Mouse (Mus musculus) forebrain, embryonic 16.5 days (tissue): ENCODE results near the gene Gm20388. TPM values are rescaled to one million over a fixed set of nuclear protein-coding genes. Genes with fewer than 3 reads are reported as not detected.

Source experiments
- ATAC-seq: fragments of 200-750 bp; cut with Nextera tagmentation; 2 replicates; pipeline ENCODE4 v1.8.0; 2017; ENCODE audit warnings: mild to moderate bottlenecking, moderate library complexity
- H3K27ac ChIP-seq: fragments of 300-500 bp; sonication (generic); 2 replicates; pipeline ENCODE4 v1.5.1; 2014; ENCODE audit warnings: low read length, control low read depth
- H3K27me3 ChIP-seq: fragments of 300-500 bp; sonication (generic); replicated peaks from 2 replicates; pipeline ENCODE4 v1.6.1; 2014; ENCODE audit warnings: low read length; ENCODE audit not compliant: control insufficient read depth, insufficient read depth
- H3K36me3 ChIP-seq: fragments of 300-500 bp; sonication (generic); 2 replicates; pipeline ENCODE4 v1.6.1; 2014; ENCODE audit not compliant: control insufficient read depth, insufficient read depth
- H3K4me1 ChIP-seq: fragments of 300-500 bp; sonication (generic); replicated peaks from 2 replicates; pipeline ENCODE4 v1.6.1; 2014; ENCODE audit warnings: low read length; ENCODE audit not compliant: control insufficient read depth, insufficient read depth
- H3K4me2 ChIP-seq: fragments of 300-500 bp; sonication (generic); 2 replicates; pipeline ENCODE4 v1.6.1; 2014; ENCODE audit warnings: mild to moderate bottlenecking, low read length, control low read depth
- H3K4me3 ChIP-seq: fragments of 300-500 bp; sonication (generic); replicated peaks from 2 replicates; pipeline ENCODE4 v1.5.1; 2014; ENCODE audit warnings: mild to moderate bottlenecking, low read length, control low read depth
- H3K9ac ChIP-seq: fragments of 300-500 bp; sonication (generic); replicated peaks from 2 replicates; pipeline ENCODE4 v1.6.1; 2014; ENCODE audit warnings: low read depth, low read length, control low read depth
- H3K9me3 ChIP-seq: fragments of 300-500 bp; sonication (generic); 2 replicates; pipeline ENCODE4 v1.6.1; 2016; ENCODE audit warnings: low read length; ENCODE audit not compliant: control insufficient read depth
- WGBS: fragments of 180-500 bp; shearing (Covaris S2); extraction: QIAGEN DNeasy Blood & Tissue Kit; methylation state at CpG from one replicate; pipeline ENCODE4 v1.1.7; 2014; 5-methylcytosine and 5-hydroxymethylcytosine counted together
- polyA plus RNA-seq: library from polyadenylated mRNA; unstranded; fragments of >200 nt; fragmentation: Nextera tagmentation; extraction: Ambion mirVana; gene quantifications from 2 replicates; pipeline ENCODE4 v1.2.1, GENCODE M21; 2015

The Gm20388 gene
- polyA plus RNA-seq, 1 experiment from 2014 or later, result 4.7 TPM

GRCm38 (mm10) chr8:120538397-120539240 lies 628.0 kb downstream of the Gm20388 start:
- Histone ChIP-seq H3K27ac (peak overlapping the region; percentile 100), H3K27me3 (no peaks in the 10 kb centered on the region), H3K4me1 (peaks cover 82% of the 10 kb centered on the region), H3K36me3 (no peaks in the 10 kb centered on the region), H3K4me2 (peak overlapping the region; percentile 99), H3K9ac (peak overlapping the region; percentile 95), H3K4me3 (peak overlapping the region; percentile 64), H3K9me3 (no peaks in the 10 kb centered on the region)
- WGBS, result under 1% methylated on average over 37 of the region's 37 CpGs
- peak; percentile 28 for ATAC-seq

GRCm38 (mm10) chr8:120539381-120539774 lies 628.7 kb downstream of the Gm20388 start:
- H3K36me3 ChIP-seq, result no peaks in the 10 kb centered on the region
- H3K27me3 ChIP-seq, result no peaks in the 10 kb centered on the region
- WGBS, result 52% methylated on average over 6 of the region's 6 CpGs
- H3K4me3 ChIP-seq, result peak overlapping the region; percentile 64
- H3K9ac ChIP-seq, result peak overlapping the region; percentile 95
- peak overlapping the region; percentile 100 for H3K27ac ChIP-seq
- H3K4me1 ChIP-seq, result peaks cover 77% of the 10 kb centered on the region
- no peaks in the 10 kb centered on the region for H3K9me3 ChIP-seq
- no peak for ATAC-seq
- peak overlapping the region; percentile 99 for H3K4me2 ChIP-seq

- H3K9me3 ChIP-seq, result no peaks in the 10 kb centered on the region
- no peaks in the 10 kb centered on the region for H3K27me3 ChIP-seq
- peak overlapping the region; percentile 95 for H3K9ac ChIP-seq
- H3K36me3 ChIP-seq, result no peaks in the 10 kb centered on the region
- 30% methylated on average over 23 of the region's 23 CpGs for WGBS
- ATAC-seq, result no peak
- peaks cover 71% of the 10 kb centered on the region for H3K4me1 ChIP-seq
- peak overlapping the region; percentile 64 for H3K4me3 ChIP-seq
- H3K27ac ChIP-seq, result peak overlapping the region; percentile 100
- peak overlapping the region; percentile 99 for H3K4me2 ChIP-seq
Observed at GRCm38 (mm10) chr8:120539775-120540625, 629.4 kb downstream of the Gm20388 start.

GRCm38 (mm10) chr8:120542995-120543394 lies 632.4 kb downstream of the Gm20388 start:
- no peaks in the 10 kb centered on the region for H3K27me3 ChIP-seq
- H3K4me2 ChIP-seq, result no peak overlapping the region
- H3K9ac ChIP-seq, result peak overlapping the region; percentile 30
- ATAC-seq, result no peak
- H3K9me3 ChIP-seq, result no peaks in the 10 kb centered on the region
- no peak overlapping the region for H3K4me3 ChIP-seq
- H3K36me3 ChIP-seq, result no peaks in the 10 kb centered on the region
- no peak overlapping the region for H3K27ac ChIP-seq
- WGBS, result 13% methylated on average over 13 of the region's 13 CpGs
- peaks cover 69% of the 10 kb centered on the region for H3K4me1 ChIP-seq

- no peak overlapping the region for H3K4me3 ChIP-seq
- WGBS, result 53% methylated on average over 8 of the region's 8 CpGs
- H3K9me3 ChIP-seq, result no peaks in the 10 kb centered on the region
- peaks cover 69% of the 10 kb centered on the region for H3K4me1 ChIP-seq
- no peak overlapping the region for H3K4me2 ChIP-seq
- H3K27me3 ChIP-seq, result no peaks in the 10 kb centered on the region
- ATAC-seq, result no peak
- no peak overlapping the region for H3K9ac ChIP-seq
- H3K27ac ChIP-seq, result no peak overlapping the region
- H3K36me3 ChIP-seq, result no peaks in the 10 kb centered on the region
Observed at GRCm38 (mm10) chr8:120543416-120544055, 632.9 kb downstream of the Gm20388 start.

GRCm38 (mm10) chr8:120544155-120544554 lies 633.5 kb downstream of the Gm20388 start:
- WGBS, result 94% methylated on average over 5 of the region's 5 CpGs
- peaks cover 69% of the 10 kb centered on the region for H3K4me1 ChIP-seq
- H3K4me3 ChIP-seq, result no peak overlapping the region
- H3K27ac ChIP-seq, result no peak overlapping the region
- no peaks in the 10 kb centered on the region for H3K36me3 ChIP-seq
- no peak overlapping the region for H3K9ac ChIP-seq
- H3K4me2 ChIP-seq, result no peak overlapping the region
- no peaks in the 10 kb centered on the region for H3K9me3 ChIP-seq
- H3K27me3 ChIP-seq, result no peaks in the 10 kb centered on the region
- no peak for ATAC-seq

- no peak overlapping the region for H3K4me2 ChIP-seq
- H3K27ac ChIP-seq, result peak overlapping the region; percentile 84
Observed at GRCm38 (mm10) chr8:120547562-120547961, 636.9 kb downstream of the Gm20388 start.

GRCm38 (mm10) chr8:120548313-120548761 lies 637.7 kb downstream of the Gm20388 start:
- 20% methylated on average over 16 of the region's 16 CpGs for WGBS
- Histone ChIP-seq H3K9ac (peak overlapping the region; percentile 51), H3K27ac (peak overlapping the region; percentile 84)

More at GRCm38 (mm10) chr8:120547562-120547961, 636.9 kb downstream of the Gm20388 start:
- H3K9ac ChIP-seq, result peak overlapping the region; percentile 51
- H3K27me3 ChIP-seq, result no peaks in the 10 kb centered on the region
- 79% methylated on average over 9 of the region's 9 CpGs for WGBS
- peaks cover 77% of the 10 kb centered on the region for H3K4me1 ChIP-seq
- H3K9me3 ChIP-seq, result no peaks in the 10 kb centered on the region
- no peak for ATAC-seq
- no peak overlapping the region for H3K4me3 ChIP-seq
- no peaks in the 10 kb centered on the region for H3K36me3 ChIP-seq

More at GRCm38 (mm10) chr8:120548313-120548761, 637.7 kb downstream of the Gm20388 start:
- H3K4me1 ChIP-seq, result peaks cover 77% of the 10 kb centered on the region
- H3K9me3 ChIP-seq, result no peaks in the 10 kb centered on the region
- H3K36me3 ChIP-seq, result no peaks in the 10 kb centered on the region
- H3K4me2 ChIP-seq, result peak overlapping the region; percentile 32
- H3K27me3 ChIP-seq, result no peaks in the 10 kb centered on the region
- ATAC-seq, result peak; percentile 11; the same call in 1 of the 2 replicates
- no peak overlapping the region for H3K4me3 ChIP-seq
